Mouse (Mus musculus) heart, embryonic 11.5 days (tissue): ENCODE results near the gene Pyurf. TPM values are rescaled to one million over a fixed set of nuclear protein-coding genes. Genes with fewer than 3 reads are reported as not detected.

Source experiments
- ATAC-seq: fragments of 200-750 bp; cut with Nextera tagmentation; replicated peaks from 2 replicates; pipeline ENCODE4 v1.8.0; 2017; ENCODE audit warnings: moderate library complexity; ENCODE audit not compliant: insufficient number of reproducible peaks, low FRiP score, low TSS enrichment
- H3K27ac ChIP-seq: fragments of 300-500 bp; sonication (generic); 2 replicates; pipeline ENCODE4 v1.5.1; 2014; ENCODE audit warnings: mild to moderate bottlenecking, low read depth, low read length
- H3K27me3 ChIP-seq: fragments of 300-500 bp; sonication (generic); 2 replicates; pipeline ENCODE4 v1.6.1; 2014; ENCODE audit warnings: mild to moderate bottlenecking, low read length, mixed read lengths; ENCODE audit not compliant: control insufficient read depth, insufficient read depth
- H3K36me3 ChIP-seq: fragments of 300-500 bp; sonication (generic); 2 replicates; pipeline ENCODE4 v1.6.1; 2014; ENCODE audit warnings: mild to moderate bottlenecking, low read length, moderate library complexity, mixed read lengths; ENCODE audit not compliant: control insufficient read depth, insufficient read depth
- H3K4me1 ChIP-seq: fragments of 300-500 bp; sonication (generic); 2 replicates; pipeline ENCODE4 v1.6.1; 2014; ENCODE audit warnings: low read length; ENCODE audit not compliant: control insufficient read depth, insufficient read depth
- H3K4me2 ChIP-seq: fragments of 300-500 bp; sonication (generic); 2 replicates; pipeline ENCODE4 v1.6.1; 2014; ENCODE audit warnings: mild to moderate bottlenecking, moderate library complexity
- H3K4me3 ChIP-seq: fragments of 300-500 bp; sonication (generic); 2 replicates; pipeline ENCODE4 v1.5.1; 2014; ENCODE audit warnings: low read depth, low read length
- H3K9ac ChIP-seq: fragments of 300-500 bp; sonication (generic); 2 replicates; pipeline ENCODE4 v1.6.1; 2014; ENCODE audit warnings: mild to moderate bottlenecking, low read depth, low read length, moderate library complexity
- H3K9me3 ChIP-seq: fragments of 300-500 bp; sonication (generic); replicated peaks from 2 replicates; pipeline ENCODE4 v1.6.1; 2016; ENCODE audit warnings: low read length; ENCODE audit not compliant: control insufficient read depth
- WGBS: fragments of 180-500 bp; shearing (Covaris S2); extraction: QIAGEN DNeasy Blood & Tissue Kit; methylation state at CpG from one replicate; pipeline ENCODE4 v1.1.7; 2014; ENCODE audit not compliant: insufficient replicate concordance; 5-methylcytosine and 5-hydroxymethylcytosine counted together
- polyA plus RNA-seq: library from polyadenylated mRNA; unstranded; fragments of >200 nt; fragmentation: Nextera tagmentation; extraction: Ambion mirVana; gene quantifications from 2 replicates; pipeline ENCODE4 v1.2.1, GENCODE M21; 2014

The Pyurf gene
- polyA plus RNA-seq = 27.3 and 29.8 TPM in 2 replicates

GRCm38 (mm10) chr6:57691467-57692261, at the start of gene Pyurf:
Pyurf (minus strand) TSS chr6:57692078.
- peak within 1 kb of the TSS; percentile 95 for H3K27ac ChIP-seq
- H3K4me2 ChIP-seq = peak within 1 kb of the TSS; percentile 76
- H3K27me3 ChIP-seq = no peaks in the 10 kb centered on the region
- peaks cover 15% of the 10 kb centered on the region for H3K36me3 ChIP-seq
- peak; percentile 99 for ATAC-seq
- WGBS = under 1% methylated on average over 52 of the region's 52 CpGs
- H3K4me3 ChIP-seq = peak within 1 kb of the TSS; percentile 78
- H3K4me1 ChIP-seq = peaks cover 6% of the 10 kb centered on the region; the same call in 1 of the 2 replicates
- H3K9ac ChIP-seq = peak within 1 kb of the TSS; percentile 87
- H3K9me3 ChIP-seq = no peaks in the 10 kb centered on the region

DNA sequence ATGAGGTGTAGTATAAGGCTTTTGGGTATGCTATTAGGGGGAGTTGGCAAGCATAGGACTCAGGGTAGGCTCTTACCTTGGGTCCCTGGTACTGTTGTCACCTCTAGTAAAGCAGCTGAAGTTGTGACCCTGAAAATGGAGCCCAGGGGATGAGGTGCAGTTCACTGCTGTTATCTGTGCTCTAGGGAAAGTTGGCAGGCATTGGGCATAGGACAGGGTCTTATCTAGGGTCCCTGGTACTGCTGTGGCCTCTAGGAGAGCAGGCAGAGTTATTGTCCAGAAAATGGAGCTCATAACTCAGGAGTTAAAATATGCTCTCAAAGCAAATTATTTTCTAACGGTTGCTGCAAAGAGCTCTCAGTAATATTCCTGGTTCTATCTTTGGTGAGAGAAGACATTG, 29.5 kb upstream of the Pyurf start:
- H3K36me3 ChIP-seq = no peaks in the 10 kb centered on the region; the same call in 1 of the 2 replicates
- H3K9me3 ChIP-seq = no peaks in the 10 kb centered on the region
- no peak overlapping the region for H3K9ac ChIP-seq
- H3K4me1 ChIP-seq = no peaks in the 10 kb centered on the region
- H3K4me2 ChIP-seq = no peak overlapping the region
- no peak overlapping the region for H3K4me3 ChIP-seq
- ATAC-seq = no peak
- 90% methylated on average over 1 of the region's 1 CpGs for WGBS
- no peak overlapping the region for H3K27ac ChIP-seq
- no peaks in the 10 kb centered on the region for H3K27me3 ChIP-seq

GRCm38 (mm10) chr6:57711726-57712125, 19.8 kb upstream of the Pyurf start:
- H3K9me3 ChIP-seq = no peaks in the 10 kb centered on the region
- no peak overlapping the region for H3K9ac ChIP-seq
- H3K4me1 ChIP-seq = no peaks in the 10 kb centered on the region
- no peaks in the 10 kb centered on the region for H3K27me3 ChIP-seq
- no peak for ATAC-seq
- no peak overlapping the region for H3K4me2 ChIP-seq
- 17% methylated on average over 1 of the region's 1 CpGs for WGBS
- H3K27ac ChIP-seq = no peak overlapping the region
- H3K36me3 ChIP-seq = no peaks in the 10 kb centered on the region
- no peak overlapping the region for H3K4me3 ChIP-seq

GRCm38 (mm10) chr6:57706721-57707120, 14.8 kb upstream of the Pyurf start:
- 92% methylated on average over 1 of the region's 1 CpGs for WGBS

DNA sequence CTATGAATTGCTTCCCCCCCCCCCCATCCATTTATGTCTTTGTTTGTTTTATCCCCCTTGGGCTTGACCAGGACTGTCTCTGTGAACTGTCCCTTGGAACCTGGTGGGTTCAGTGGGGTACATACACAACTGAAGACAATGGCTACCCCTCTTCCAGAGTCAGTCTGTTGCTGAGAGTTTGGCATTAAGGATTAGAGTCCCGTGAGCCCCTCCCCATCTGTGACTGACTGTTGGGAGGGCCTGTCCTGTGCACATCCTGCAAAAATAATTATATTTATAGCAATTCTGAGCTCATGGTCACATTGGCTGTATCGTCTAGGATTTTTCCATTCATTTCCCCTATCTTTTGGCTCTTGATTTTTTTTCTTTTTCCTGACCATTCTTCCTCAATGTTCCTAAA, 11.8 kb upstream of the Pyurf start:
- peak overlapping the region; percentile 90 for H3K27ac ChIP-seq
- peak; percentile 20; the same call in 1 of the 2 replicates for ATAC-seq
- no peaks in the 10 kb centered on the region for H3K9me3 ChIP-seq
- peak overlapping the region; percentile 74 for H3K4me2 ChIP-seq
- no peaks in the 10 kb centered on the region for H3K27me3 ChIP-seq
- H3K36me3 ChIP-seq = no peaks in the 10 kb centered on the region
- H3K4me1 ChIP-seq = peaks cover 3% of the 10 kb centered on the region; the same call in 1 of the 2 replicates
- H3K4me3 ChIP-seq = peak overlapping the region; percentile 63
- WGBS = 23% methylated on average over 2 of the region's 2 CpGs
- peak overlapping the region; percentile 87 for H3K9ac ChIP-seq

More at GRCm38 (mm10) chr6:57706721-57707120, 14.8 kb upstream of the Pyurf start:
- no peaks in the 10 kb centered on the region for H3K36me3 ChIP-seq
- no peak overlapping the region for H3K9ac ChIP-seq
- H3K4me3 ChIP-seq = no peak overlapping the region
- H3K4me1 ChIP-seq = peaks cover 3% of the 10 kb centered on the region; the same call in 1 of the 2 replicates
- no peaks in the 10 kb centered on the region for H3K9me3 ChIP-seq
- H3K27ac ChIP-seq = no peak overlapping the region
- no peaks in the 10 kb centered on the region for H3K27me3 ChIP-seq
- H3K4me2 ChIP-seq = no peak overlapping the region
- no peak for ATAC-seq

DNA sequence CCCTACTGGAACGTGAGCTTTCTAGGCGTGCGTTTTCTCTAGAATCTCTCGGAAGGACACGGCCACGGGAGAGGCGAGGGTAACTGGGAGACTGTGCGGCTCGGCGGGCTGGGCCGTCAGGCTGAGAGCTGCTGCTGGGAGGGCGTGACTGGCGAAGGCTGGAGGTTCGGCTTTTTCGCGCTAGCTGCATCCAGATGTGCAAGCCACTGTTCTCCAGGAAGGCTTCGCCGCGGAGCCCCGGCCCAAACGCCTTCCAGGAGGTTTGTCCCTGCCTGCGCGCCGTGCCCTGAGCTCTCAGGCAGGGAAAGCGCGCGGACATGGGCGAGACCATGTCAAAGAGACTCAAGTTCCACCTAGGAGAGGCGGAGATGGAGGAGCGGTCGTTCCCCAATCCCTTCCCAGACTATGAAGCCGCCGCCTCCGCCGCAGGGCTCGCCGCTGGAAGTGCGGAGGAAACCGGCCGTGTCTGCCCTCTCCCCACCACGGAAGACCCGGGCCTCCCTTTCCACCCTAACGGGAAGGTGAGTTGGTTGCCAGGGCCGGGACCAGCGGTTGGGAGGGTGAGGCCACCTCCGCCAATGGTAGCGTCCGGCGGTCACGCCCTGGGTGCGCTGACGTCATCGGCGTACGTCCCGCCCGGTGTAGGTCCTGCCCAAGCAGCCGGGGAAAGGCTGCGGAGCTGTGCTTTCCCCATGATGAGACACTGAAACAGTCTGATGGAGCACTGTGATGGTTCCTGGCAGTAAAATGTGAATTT, 11.0 kb upstream of the Pyurf start:
- H3K4me2 ChIP-seq = peak overlapping the region; percentile 74
- H3K36me3 ChIP-seq = no peaks in the 10 kb centered on the region
- H3K9ac ChIP-seq = peak overlapping the region; percentile 87
- H3K4me3 ChIP-seq = peak overlapping the region; percentile 63
- peak; percentile 100 for ATAC-seq
- H3K9me3 ChIP-seq = no peaks in the 10 kb centered on the region
- under 1% methylated on average over 59 of the region's 59 CpGs for WGBS
- no peaks in the 10 kb centered on the region for H3K27me3 ChIP-seq
- peaks cover 3% of the 10 kb centered on the region; the same call in 1 of the 2 replicates for H3K4me1 ChIP-seq
- peak overlapping the region; percentile 90 for H3K27ac ChIP-seq

DNA sequence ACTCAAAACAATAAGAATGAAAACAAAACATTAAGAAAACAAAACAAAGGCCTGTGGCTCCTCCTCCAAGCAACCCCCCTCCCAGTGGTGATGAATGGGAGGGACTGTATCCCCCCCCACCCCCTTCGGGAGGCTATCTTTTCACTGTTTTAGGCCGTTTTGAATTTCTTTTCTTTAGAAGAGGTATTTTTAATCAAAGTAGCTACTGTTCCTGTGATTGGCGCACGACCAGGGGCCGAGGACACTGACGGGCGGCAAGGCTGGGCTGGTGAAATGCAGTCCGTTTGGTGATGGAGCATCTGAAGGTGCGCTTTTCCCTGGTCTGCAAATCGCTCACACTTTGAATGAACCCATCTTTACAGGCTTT, 10.5 kb upstream of the Pyurf start, which contains the start of gene Lancl2:
Gene Lancl2 (plus strand): TSS at position 165 of the 367 bp plus-strand sequence.
- WGBS = under 1% methylated on average over 10 of the region's 10 CpGs
- ATAC-seq = peak; percentile 6; the same call in 1 of the 2 replicates

DNA sequence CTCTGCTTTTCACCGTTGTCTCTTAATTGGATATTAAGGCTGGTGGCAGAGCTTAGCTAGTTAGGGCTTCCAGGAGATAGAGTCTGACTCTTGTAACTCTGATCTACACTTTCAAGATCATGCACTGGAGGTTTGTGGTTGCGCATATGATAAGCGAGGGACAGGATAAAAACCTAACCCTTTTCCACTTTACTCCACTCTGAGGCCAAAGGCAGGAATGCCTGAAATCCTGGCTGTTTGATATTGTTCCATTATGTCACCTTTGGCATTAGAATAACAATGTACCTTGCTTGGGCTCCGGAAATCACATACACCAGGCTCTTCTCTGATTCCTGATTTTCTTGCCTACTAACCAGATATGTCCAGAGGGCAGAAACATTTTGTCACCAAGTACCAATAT, 9.8 kb upstream of the Pyurf start:
- WGBS = 68% methylated on average over 4 of the region's 4 CpGs
- ATAC-seq = no peak
- Histone ChIP-seq H3K4me3 (no peak overlapping the region), H3K27me3 (no peaks in the 10 kb centered on the region), H3K36me3 (no peaks in the 10 kb centered on the region), H3K9ac (no peak overlapping the region), H3K27ac (no peak overlapping the region), H3K4me2 (0 out of 2 replicates have a peak overlapping the region, but pooled peaks have one; percentile 74), H3K4me1 (peaks cover 3% of the 10 kb centered on the region; the same call in 1 of the 2 replicates), H3K9me3 (no peaks in the 10 kb centered on the region)

More for the DNA sequence above, 10.5 kb upstream of the Pyurf start, which contains the start of gene Lancl2:
- peak within 1 kb of the TSS; percentile 74 for H3K4me2 ChIP-seq
- H3K4me1 ChIP-seq = peaks cover 3% of the 10 kb centered on the region; the same call in 1 of the 2 replicates
- H3K9ac ChIP-seq = peak within 1 kb of the TSS; percentile 87
- H3K36me3 ChIP-seq = no peaks in the 10 kb centered on the region
- H3K9me3 ChIP-seq = no peaks in the 10 kb centered on the region
- peak within 1 kb of the TSS; percentile 63 for H3K4me3 ChIP-seq
- peak within 1 kb of the TSS; percentile 90 for H3K27ac ChIP-seq
- H3K27me3 ChIP-seq = no peaks in the 10 kb centered on the region
